Mouse (Mus musculus) gonadal fat pad, adult 2 months (tissue): ENCODE measurements around the gene Ttll8. TPM values are rescaled to one million over a fixed set of nuclear protein-coding genes. Genes with fewer than 3 reads are reported as not detected.

ENCODE experiments used
- DNase-seq: peaks from one replicate; pipeline ENCODE4 v3.0.0-alpha.2; 2012; ENCODE audit warnings: low read depth
- polyA plus RNA-seq: library from polyadenylated mRNA; depleted of rRNA; stranded (reverse); fragments of >200 nt; gene quantifications from 2 replicates; pipeline ENCODE4 v1.2.3, GENCODE M21; 2012

Gene Ttll8
- polyA plus RNA-seq, 1 experiment, result 0.45 TPM

DNA sequence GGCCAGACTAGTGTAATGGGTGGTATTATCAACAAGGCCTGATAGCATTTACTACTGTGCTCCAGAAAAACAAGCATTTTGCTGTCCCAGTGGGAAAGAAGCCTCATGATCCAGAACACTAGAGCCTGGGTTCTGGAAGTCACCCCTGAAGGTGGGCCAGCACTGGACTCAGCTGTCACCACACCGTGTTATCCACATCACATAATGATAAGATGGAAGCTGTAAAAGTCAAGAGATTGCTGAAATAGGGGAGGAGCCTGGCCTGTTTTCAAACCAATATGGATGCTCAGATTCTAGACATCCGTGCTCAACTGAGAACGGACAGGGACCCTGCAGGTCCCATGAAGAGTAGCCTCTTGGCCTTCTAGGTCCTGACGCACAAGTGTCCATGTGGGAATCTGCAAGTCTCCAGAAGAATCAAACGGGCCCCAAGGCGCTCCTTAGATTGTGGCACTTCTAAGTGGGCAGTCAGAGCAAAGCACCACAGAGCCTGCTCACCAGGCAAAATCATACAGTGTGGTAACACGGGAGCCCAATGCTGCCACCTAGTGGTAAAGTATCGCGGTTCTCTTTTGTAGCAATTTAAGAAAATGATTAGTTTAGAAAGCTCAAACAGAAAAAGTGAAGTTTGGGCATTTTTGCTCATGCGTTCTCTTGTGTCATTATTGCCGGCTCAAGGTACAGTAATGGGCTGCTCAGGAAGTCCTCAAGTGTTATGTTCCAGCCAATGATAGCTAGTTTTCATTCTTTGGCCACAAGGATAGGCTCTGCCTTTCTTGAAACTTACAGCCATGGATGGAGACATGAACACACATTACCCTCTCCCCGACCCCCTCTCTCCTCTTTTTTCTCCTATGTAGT is 32.9 kb downstream of the Ttll8 start:
- no peak for DNase-seq

DNA sequence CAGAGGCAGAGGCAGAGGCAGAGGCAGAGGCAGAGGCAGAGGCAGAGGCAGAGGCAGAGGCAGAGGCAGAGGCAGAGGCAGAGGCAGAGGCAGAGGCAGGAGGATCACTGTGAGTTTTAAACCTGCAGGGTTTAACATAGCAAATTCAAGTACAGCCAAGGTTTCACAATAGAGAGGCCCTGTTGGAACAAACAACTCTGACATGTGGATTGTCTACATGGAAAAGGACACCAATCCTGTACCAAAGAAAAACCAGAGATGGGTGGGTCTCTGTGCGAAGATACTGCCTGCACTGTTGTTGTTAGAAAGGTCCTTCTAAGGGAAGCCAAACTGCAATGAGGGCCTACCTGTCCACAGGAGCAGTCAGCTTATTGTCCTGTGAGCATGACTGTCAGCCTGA is 34.2 kb downstream of the Ttll8 start:
- DNase-seq, result no peak

DNA sequence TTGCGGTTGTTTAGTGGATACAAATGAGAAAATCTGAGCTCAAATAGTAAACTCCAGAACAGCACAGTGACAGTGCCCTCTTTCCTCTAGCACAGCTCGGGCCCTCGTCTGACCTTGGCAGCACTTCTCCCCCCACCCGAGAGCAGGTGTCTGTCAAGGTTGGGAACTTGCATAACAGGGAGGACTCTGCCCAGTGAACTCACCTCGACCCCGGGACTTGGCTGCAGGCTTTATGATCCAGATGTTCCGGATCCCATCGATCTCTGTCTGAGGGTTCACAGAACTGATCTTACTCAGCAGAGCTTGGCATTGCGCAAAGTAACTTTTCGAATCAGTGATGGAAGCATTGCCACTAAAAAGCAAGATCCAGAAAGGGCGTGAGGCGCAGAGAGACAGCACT is 34.9 kb downstream of the Ttll8 start:
- DNase-seq, result no peak

- no peak for DNase-seq
These were observed 37.1 kb downstream of the Ttll8 start for GRCm38 (mm10) chr15:88917126-88917525.

- DNase-seq, result no peak
These were observed 37.9 kb downstream of the Ttll8 start for GRCm38 (mm10) chr15:88916366-88916765.

GRCm38 (mm10) chr15:88915046-88915445 is 39.2 kb downstream of the Ttll8 start:
- DNase-seq, result no peak

- no peak for DNase-seq
These were observed 47.9 kb downstream of the Ttll8 start for GRCm38 (mm10) chr15:88906347-88906746.

DNA sequence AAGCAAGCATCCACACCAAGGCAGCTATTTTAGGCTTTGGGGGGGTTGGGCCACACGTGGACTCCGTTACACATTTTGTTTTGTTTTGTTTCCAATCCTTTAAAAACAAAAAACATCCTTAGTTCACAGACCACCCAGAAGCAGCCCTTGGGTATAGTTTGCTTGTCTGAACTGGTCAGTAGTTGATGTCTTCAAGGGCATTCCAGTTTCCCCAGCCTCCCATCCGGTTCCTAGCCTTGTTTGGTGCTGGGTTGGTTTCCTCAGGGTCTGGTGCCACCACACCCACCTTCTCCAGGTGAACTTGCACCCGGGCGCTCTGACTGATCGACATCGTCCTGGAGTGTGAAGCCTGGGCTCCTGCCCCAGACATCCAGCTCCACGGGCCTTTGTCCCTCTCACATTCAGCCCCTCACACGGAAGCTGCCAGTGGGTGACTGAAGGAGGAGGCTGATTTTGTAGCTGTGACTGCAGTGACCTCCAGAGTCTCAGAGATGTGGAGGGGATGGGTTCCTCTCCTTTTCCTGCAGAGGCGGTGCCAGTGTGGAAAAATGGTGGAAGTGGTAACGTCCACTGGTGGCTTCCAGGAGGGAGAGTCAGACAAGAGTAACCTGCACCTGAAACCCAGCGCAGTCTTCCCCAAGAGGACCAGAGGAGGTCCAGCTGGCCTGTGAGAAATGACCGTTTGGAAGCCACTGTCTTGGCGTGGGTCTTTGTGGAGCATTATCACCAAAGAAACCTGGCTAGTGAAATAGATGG is 50.0 kb downstream of the Ttll8 start:
- DNase-seq, result no peak

DNA sequence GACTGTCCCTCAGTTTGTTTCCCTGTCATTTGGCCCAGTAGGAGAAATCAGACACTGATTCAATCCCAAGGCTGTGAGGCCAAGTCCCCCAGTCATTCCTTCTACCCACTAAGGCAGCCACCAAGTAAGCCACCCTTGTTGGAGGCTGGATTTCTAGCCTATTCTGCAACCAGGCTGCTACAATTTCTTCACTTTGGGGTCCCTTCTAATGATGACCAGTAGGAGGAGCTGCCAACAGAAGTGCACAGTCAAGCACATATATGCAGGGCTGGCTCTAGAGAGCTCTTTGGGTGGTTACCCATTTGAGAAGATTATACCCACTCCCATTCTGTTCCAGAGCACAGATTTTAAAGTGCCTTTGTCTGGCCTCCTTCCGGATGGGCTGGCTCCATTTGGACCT is 51.1 kb downstream of the Ttll8 start:
- DNase-seq, result no peak

GRCm38 (mm10) chr15:88902200-88902875 is 51.9 kb downstream of the Ttll8 start:
- peak; percentile 59 for DNase-seq

DNA sequence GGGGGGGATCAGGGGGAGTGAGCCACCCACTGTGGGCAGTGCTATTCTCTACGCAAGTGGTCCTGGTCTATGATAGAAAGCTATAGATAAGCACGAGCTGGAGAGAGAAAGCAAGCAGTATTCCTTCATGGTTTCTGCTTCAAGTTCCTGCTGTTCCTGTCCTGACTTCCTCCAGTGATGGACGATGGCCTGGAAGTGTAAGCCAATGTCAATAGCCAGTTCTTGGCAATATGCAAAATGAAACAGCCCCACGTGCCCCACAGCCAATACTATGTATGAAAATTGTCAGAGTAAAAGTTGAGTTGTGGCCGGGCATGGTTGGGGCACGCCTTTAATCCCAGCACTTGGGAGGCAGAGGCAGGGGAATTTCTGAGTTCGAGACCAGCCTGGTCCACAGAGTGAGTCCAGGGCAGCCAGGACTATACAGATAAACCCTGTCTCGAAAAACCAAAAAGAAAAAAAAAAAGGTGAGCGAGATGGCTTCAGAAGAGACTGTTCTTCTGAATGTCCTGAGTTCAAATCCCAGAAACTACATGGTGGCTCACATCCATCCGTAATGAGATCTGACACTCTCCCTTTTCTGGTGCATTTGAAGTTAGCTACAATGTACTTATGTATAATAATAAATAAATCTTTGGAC is 57.8 kb downstream of the Ttll8 start:
- DNase-seq, result no peak

GRCm38 (mm10) chr15:88895891-88896290 is 58.3 kb downstream of the Ttll8 start:
- no peak for DNase-seq

DNA sequence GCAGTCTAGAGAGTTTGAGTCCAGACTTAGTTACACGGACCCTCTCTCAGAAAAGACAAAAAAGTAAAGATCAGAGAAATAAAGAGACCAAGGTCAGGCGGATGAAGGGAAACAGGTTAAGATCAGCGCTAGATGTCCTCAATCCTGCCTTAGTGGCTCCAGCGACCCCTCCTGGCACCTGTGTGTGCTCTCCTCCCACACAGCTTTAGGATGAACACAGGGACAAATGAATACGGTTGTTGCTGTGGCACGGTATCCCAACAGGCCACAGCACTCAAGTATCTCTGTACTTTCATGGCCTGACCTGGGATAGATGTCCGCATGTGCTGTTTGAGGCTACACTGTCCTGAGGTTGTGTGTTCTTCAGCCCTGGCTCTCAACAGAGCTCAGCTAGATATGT is 59.1 kb downstream of the Ttll8 start:
- DNase-seq, result no peak

GRCm38 (mm10) chr15:88892876-88893275 is 61.3 kb downstream of the Ttll8 start:
- DNase-seq, result no peak

GRCm38 (mm10) chr15:88892252-88892651 is 62.0 kb downstream of the Ttll8 start:
- DNase-seq, result no peak

DNA sequence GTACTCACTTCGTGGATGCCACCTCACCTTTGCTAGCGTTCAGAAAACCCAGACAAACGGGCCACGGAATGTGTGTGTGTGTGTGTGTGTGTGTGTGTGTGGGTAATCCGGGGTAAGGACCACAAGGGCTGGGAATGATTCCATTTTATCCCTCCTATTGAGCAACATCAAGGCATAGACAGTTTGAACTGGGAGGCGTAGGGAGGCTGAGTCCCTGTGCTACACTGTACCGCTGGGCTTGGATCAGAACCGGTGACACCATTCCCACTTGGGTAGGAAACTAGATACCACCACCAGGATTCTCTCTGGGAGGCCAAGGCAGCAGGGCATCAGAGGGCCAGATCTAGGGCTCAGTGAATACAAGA is 62.6 kb downstream of the Ttll8 start:
- DNase-seq, result no peak

- peak; percentile 49 for DNase-seq
These were observed 63.2 kb downstream of the Ttll8 start for GRCm38 (mm10) chr15:88890751-88891675.

DNA sequence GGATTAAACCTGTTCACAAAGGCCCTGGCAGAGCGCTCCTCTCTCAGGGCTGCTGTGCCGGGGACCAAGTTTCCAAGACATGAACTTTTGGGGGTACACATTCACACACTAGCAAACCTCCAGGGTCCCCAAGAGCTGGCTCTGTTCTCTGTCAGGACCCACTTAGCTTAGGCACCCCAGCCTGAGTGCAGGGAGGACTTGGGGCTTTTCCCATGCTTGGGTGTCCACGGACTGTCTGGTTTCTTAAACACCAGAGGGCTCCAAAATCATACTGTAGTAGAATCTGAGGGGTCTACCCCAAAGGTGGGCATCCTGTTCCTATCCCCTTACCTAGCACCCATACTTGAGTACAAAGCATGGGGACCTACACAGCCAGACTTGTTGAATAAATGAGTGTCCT is 64.2 kb downstream of the Ttll8 start:
- DNase-seq, result no peak

- DNase-seq, result no peak
These were observed 65.2 kb downstream of the Ttll8 start for GRCm38 (mm10) chr15:88889032-88889431.

GRCm38 (mm10) chr15:88885376-88885775 is 68.8 kb downstream of the Ttll8 start:
- no peak for DNase-seq

DNA sequence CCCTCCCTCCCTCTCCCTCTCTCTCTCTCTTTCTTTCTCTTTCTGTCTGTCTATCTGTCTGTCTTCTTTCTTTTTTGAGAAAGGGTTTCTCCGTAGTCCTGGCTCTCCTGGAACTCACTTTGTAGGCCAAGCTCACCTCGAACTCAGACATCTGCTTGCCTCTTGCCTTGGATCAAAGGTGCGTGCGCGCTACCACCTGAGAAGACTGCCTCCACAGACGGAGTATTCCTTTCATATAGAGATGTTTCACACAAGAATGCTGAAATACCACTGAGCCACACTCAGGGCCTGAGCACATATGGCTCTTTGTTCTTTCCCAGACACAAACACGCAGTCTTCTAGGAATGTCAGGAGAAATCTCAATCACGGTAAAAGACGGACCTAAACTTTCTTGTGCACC is 70.9 kb downstream of the Ttll8 start:
- no peak for DNase-seq
